Mouse (Mus musculus): ENCODE measurements at regions not wholly inside any gene's neighbourhood (a gene's known extent, or its start where the extent isn't known, plus 50 kb on each side); places are given as distances from the start of the nearest gene placed in this dataset.

- no peak overlapping the region for H3K27ac ChIP-seq (replicated peaks; ENCODE audit: low read depth, low read length)
- H3K27me3 ChIP-seq (ENCODE audit: control insufficient read depth, insufficient read depth, low read length) = no peaks in the 10 kb centered on the region
- no peak overlapping the region for H3K4me3 ChIP-seq (ENCODE audit: low read depth, low read length)
- DNase-seq (ENCODE audit: low spot score) (no peak), ATAC-seq (ENCODE audit: insufficient number of reproducible peaks, low FRiP score, low TSS enrichment, low read depth) (no peak)
- H3K9me3 ChIP-seq (ENCODE audit: control insufficient read depth, low read length) = no peaks in the 10 kb centered on the region
- H3K9ac ChIP-seq (ENCODE audit: low read length) = no peak overlapping the region
- H3K4me1 ChIP-seq (ENCODE audit: control insufficient read depth, insufficient read depth, low read length) = no peaks in the 10 kb centered on the region
- 88% methylated on average over 1 of the region's 1 CpGs for WGBS
- no peak overlapping the region for H3K4me2 ChIP-seq (ENCODE audit: low read depth, severe bottlenecking)
- no peaks in the 10 kb centered on the region for H3K36me3 ChIP-seq (ENCODE audit: control insufficient read depth, insufficient read depth, low read length)
Measured at GRCm38 (mm10) chr1:7414444-7414843, 2606.8 kb downstream of the Gm37988 start.

GRCm38 (mm10) chr1:7451660-7452155 lies 2644.0 kb downstream of the Gm37988 start:
- Histone ChIP-seq H3K36me3 (ENCODE audit: control insufficient read depth, insufficient read depth, low read length) (no peaks in the 10 kb centered on the region), H3K4me1 (ENCODE audit: control insufficient read depth, insufficient read depth, low read length) (no peaks in the 10 kb centered on the region), H3K27ac (replicated peaks; ENCODE audit: low read depth, low read length) (no peak overlapping the region), H3K4me2 (ENCODE audit: low read depth, severe bottlenecking) (no peak overlapping the region), H3K9ac (ENCODE audit: low read length) (no peak overlapping the region), H3K27me3 (ENCODE audit: control insufficient read depth, insufficient read depth, low read length) (no peaks in the 10 kb centered on the region), H3K9me3 (ENCODE audit: control insufficient read depth, low read length) (no peaks in the 10 kb centered on the region), H3K4me3 (ENCODE audit: low read depth, low read length) (no peak overlapping the region)
- no peak for DNase-seq (ENCODE audit: low spot score)
- ATAC-seq (ENCODE audit: insufficient number of reproducible peaks, low FRiP score, low TSS enrichment, low read depth) = no peak
- 89% methylated on average over 3 of the region's 3 CpGs for WGBS

GRCm38 (mm10) chr1:7454931-7455330 lies 2647.2 kb downstream of the Gm37988 start:
- H3K9ac ChIP-seq (ENCODE audit: low read length) = no peak overlapping the region
- H3K4me3 ChIP-seq (ENCODE audit: low read depth, low read length) = no peak overlapping the region
- WGBS = 75% methylated on average over 2 of the region's 2 CpGs
- no peak overlapping the region for H3K27ac ChIP-seq (replicated peaks; ENCODE audit: low read depth, low read length)
- no peaks in the 10 kb centered on the region for H3K4me1 ChIP-seq (ENCODE audit: control insufficient read depth, insufficient read depth, low read length)
- no peaks in the 10 kb centered on the region for H3K36me3 ChIP-seq (ENCODE audit: control insufficient read depth, insufficient read depth, low read length)
- no peaks in the 10 kb centered on the region for H3K9me3 ChIP-seq (ENCODE audit: control insufficient read depth, low read length)
- H3K4me2 ChIP-seq (ENCODE audit: low read depth, severe bottlenecking) = no peak overlapping the region
- H3K27me3 ChIP-seq (ENCODE audit: control insufficient read depth, insufficient read depth, low read length) = no peaks in the 10 kb centered on the region
- ATAC-seq (ENCODE audit: insufficient number of reproducible peaks, low FRiP score, low TSS enrichment, low read depth) (no peak), DNase-seq (ENCODE audit: low spot score) (no peak)

- Histone ChIP-seq H3K4me1 (ENCODE audit: control insufficient read depth, insufficient read depth, low read length) (no peaks in the 10 kb centered on the region), H3K4me3 (ENCODE audit: low read depth, low read length) (no peak overlapping the region), H3K9me3 (ENCODE audit: control insufficient read depth, low read length) (no peaks in the 10 kb centered on the region), H3K4me2 (ENCODE audit: low read depth, severe bottlenecking) (no peak overlapping the region), H3K36me3 (ENCODE audit: control insufficient read depth, insufficient read depth, low read length) (no peaks in the 10 kb centered on the region), H3K27me3 (ENCODE audit: control insufficient read depth, insufficient read depth, low read length) (no peaks in the 10 kb centered on the region), H3K27ac (replicated peaks; ENCODE audit: low read depth, low read length) (no peak overlapping the region), H3K9ac (ENCODE audit: low read length) (no peak overlapping the region)
- DNase-seq (ENCODE audit: low spot score) = no peak
- ATAC-seq (ENCODE audit: insufficient number of reproducible peaks, low FRiP score, low TSS enrichment, low read depth) = no peak
Measured at GRCm38 (mm10) chr1:7457895-7458294, 2650.2 kb downstream of the Gm37988 start.

- no peak overlapping the region for H3K9ac ChIP-seq (ENCODE audit: low read length)
- no peak overlapping the region for H3K4me2 ChIP-seq (ENCODE audit: low read depth, severe bottlenecking)
- H3K27me3 ChIP-seq (ENCODE audit: control insufficient read depth, insufficient read depth, low read length) = no peaks in the 10 kb centered on the region
- 80% methylated on average over 1 of the region's 1 CpGs for WGBS
- no peak for DNase-seq (ENCODE audit: low spot score)
- no peaks in the 10 kb centered on the region for H3K36me3 ChIP-seq (ENCODE audit: control insufficient read depth, insufficient read depth, low read length)
- H3K4me1 ChIP-seq (ENCODE audit: control insufficient read depth, insufficient read depth, low read length) = no peaks in the 10 kb centered on the region
- H3K4me3 ChIP-seq (ENCODE audit: low read depth, low read length) = no peak overlapping the region
- no peak for ATAC-seq (ENCODE audit: insufficient number of reproducible peaks, low FRiP score, low TSS enrichment, low read depth)
- no peak overlapping the region for H3K27ac ChIP-seq (replicated peaks; ENCODE audit: low read depth, low read length)
- H3K9me3 ChIP-seq (ENCODE audit: control insufficient read depth, low read length) = no peaks in the 10 kb centered on the region
Measured at GRCm38 (mm10) chr1:7494096-7494495, 2686.4 kb downstream of the Gm37988 start.

- 59% methylated on average over 6 of the region's 6 CpGs for WGBS
- no peaks in the 10 kb centered on the region for H3K36me3 ChIP-seq (ENCODE audit: control insufficient read depth, insufficient read depth, low read length)
- no peaks in the 10 kb centered on the region for H3K4me1 ChIP-seq (ENCODE audit: control insufficient read depth, insufficient read depth, low read length)
- H3K27me3 ChIP-seq (ENCODE audit: control insufficient read depth, insufficient read depth, low read length) = no peaks in the 10 kb centered on the region
- DNase-seq (ENCODE audit: low spot score) (peak; percentile 22), ATAC-seq (ENCODE audit: insufficient number of reproducible peaks, low FRiP score, low TSS enrichment, low read depth) (no peak)
- H3K9ac ChIP-seq (ENCODE audit: low read length) = no peak overlapping the region
- no peak overlapping the region for H3K4me3 ChIP-seq (ENCODE audit: low read depth, low read length)
- H3K27ac ChIP-seq (replicated peaks; ENCODE audit: low read depth, low read length) = no peak overlapping the region
- H3K9me3 ChIP-seq (ENCODE audit: control insufficient read depth, low read length) = no peaks in the 10 kb centered on the region
- no peak overlapping the region for H3K4me2 ChIP-seq (ENCODE audit: low read depth, severe bottlenecking)
Measured at GRCm38 (mm10) chr1:7499042-7499441, 2691.3 kb downstream of the Gm37988 start.

- Histone ChIP-seq H3K27ac (replicated peaks; ENCODE audit: low read depth, low read length) (no peak overlapping the region), H3K27me3 (ENCODE audit: control insufficient read depth, insufficient read depth, low read length) (no peaks in the 10 kb centered on the region), H3K9ac (ENCODE audit: low read length) (no peak overlapping the region), H3K9me3 (ENCODE audit: control insufficient read depth, low read length) (no peaks in the 10 kb centered on the region), H3K4me2 (ENCODE audit: low read depth, severe bottlenecking) (no peak overlapping the region), H3K36me3 (ENCODE audit: control insufficient read depth, insufficient read depth, low read length) (no peaks in the 10 kb centered on the region), H3K4me1 (ENCODE audit: control insufficient read depth, insufficient read depth, low read length) (no peaks in the 10 kb centered on the region), H3K4me3 (ENCODE audit: low read depth, low read length) (no peak overlapping the region)
- WGBS = 86% methylated on average over 2 of the region's 2 CpGs
- DNase-seq (ENCODE audit: low spot score) = no peak
- ATAC-seq (ENCODE audit: insufficient number of reproducible peaks, low FRiP score, low TSS enrichment, low read depth) = no peak
Measured at GRCm38 (mm10) chr1:7502363-7502762, 2694.7 kb downstream of the Gm37988 start.

GRCm38 (mm10) chr1:7518791-7519190 lies 2711.1 kb downstream of the Gm37988 start:
- Histone ChIP-seq H3K36me3 (ENCODE audit: control insufficient read depth, insufficient read depth, low read length) (no peaks in the 10 kb centered on the region), H3K27me3 (ENCODE audit: control insufficient read depth, insufficient read depth, low read length) (no peaks in the 10 kb centered on the region), H3K4me2 (ENCODE audit: low read depth, severe bottlenecking) (no peak overlapping the region), H3K27ac (replicated peaks; ENCODE audit: low read depth, low read length) (no peak overlapping the region), H3K4me3 (ENCODE audit: low read depth, low read length) (no peak overlapping the region), H3K9me3 (ENCODE audit: control insufficient read depth, low read length) (no peaks in the 10 kb centered on the region), H3K4me1 (ENCODE audit: control insufficient read depth, insufficient read depth, low read length) (no peaks in the 10 kb centered on the region), H3K9ac (ENCODE audit: low read length) (no peak overlapping the region)
- DNase-seq (ENCODE audit: low spot score) (no peak), ATAC-seq (ENCODE audit: insufficient number of reproducible peaks, low FRiP score, low TSS enrichment, low read depth) (no peak)
- 71% methylated on average over 8 of the region's 8 CpGs for WGBS

GRCm38 (mm10) chr1:7533506-7533905 lies 2725.8 kb downstream of the Gm37988 start:
- no peak for ATAC-seq (ENCODE audit: insufficient number of reproducible peaks, low FRiP score, low TSS enrichment, low read depth)

More at GRCm38 (mm10) chr1:7533506-7533905, 2725.8 kb downstream of the Gm37988 start:
- H3K27me3 ChIP-seq (ENCODE audit: control insufficient read depth, insufficient read depth, low read length) = no peaks in the 10 kb centered on the region
- no peaks in the 10 kb centered on the region for H3K4me1 ChIP-seq (ENCODE audit: control insufficient read depth, insufficient read depth, low read length)
- DNase-seq (ENCODE audit: low spot score) = no peak
- H3K4me3 ChIP-seq (ENCODE audit: low read depth, low read length) = no peak overlapping the region
- H3K4me2 ChIP-seq (ENCODE audit: low read depth, severe bottlenecking) = no peak overlapping the region
- no peaks in the 10 kb centered on the region for H3K9me3 ChIP-seq (ENCODE audit: control insufficient read depth, low read length)
- no peaks in the 10 kb centered on the region for H3K36me3 ChIP-seq (ENCODE audit: control insufficient read depth, insufficient read depth, low read length)
- H3K9ac ChIP-seq (ENCODE audit: low read length) = no peak overlapping the region
- no peak overlapping the region for H3K27ac ChIP-seq (replicated peaks; ENCODE audit: low read depth, low read length)
